Mouse (Mus musculus): ENCODE results near the gene Mov10l1.

DNA sequence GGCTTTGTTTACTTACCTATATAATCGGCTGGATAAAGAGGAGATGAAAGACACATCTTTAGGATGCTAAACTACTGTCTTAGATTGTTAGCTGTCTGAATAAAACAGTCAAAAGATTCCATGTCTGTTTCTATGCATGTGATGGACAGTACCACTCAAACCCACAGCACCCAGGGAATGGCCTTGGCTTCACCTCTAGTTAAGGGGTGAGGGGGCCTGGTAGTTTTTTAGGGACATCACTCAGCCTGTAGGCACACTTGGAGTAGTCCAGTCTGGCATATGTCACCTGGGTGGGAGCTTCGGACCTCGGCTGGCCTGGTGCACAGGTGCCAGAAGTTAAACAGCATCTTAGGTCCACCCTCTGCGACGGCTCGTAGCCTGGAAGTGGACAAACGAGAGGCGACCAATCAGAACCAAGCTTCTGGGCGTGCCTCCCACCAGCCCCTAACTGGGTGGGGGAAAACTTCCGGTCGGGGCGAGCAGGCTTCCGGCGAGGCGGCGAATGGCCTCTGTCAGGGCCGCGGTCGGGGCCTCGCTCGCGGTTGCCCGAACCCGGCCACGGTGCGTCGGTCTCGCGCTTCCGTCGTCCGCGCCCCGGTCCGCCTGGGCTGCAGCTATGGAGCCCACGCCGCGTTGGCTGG, 106.0 kb downstream of the Mov10l1 start, which contains the start of gene Selenoo:
- no peak for TF ChIP-seq CTCF (IDR thresholded peaks at IDR 0.05; ENCODE audit: borderline replicate concordance, insufficient read depth, low read depth, low read length)
- TF ChIP-seq POLR2A (IDR thresholded peaks at IDR 0.05; ENCODE audit: borderline replicate concordance, insufficient read depth, low read length): peak; percentile 79

All from cerebellum, adult 2 months (tissue).